Mouse (Mus musculus) forebrain, embryonic 11.5 days (tissue): ENCODE data around the gene Cxcr4. TPM values are rescaled to one million over a fixed set of nuclear protein-coding genes. Genes with fewer than 3 reads are reported as not detected.

Experiments used
- ATAC-seq: fragments of 200-750 bp; cut with Nextera tagmentation; replicated peaks from 2 replicates; pipeline ENCODE4 v1.8.0; 2017; ENCODE audit warnings: moderate TSS enrichment; ENCODE audit not compliant: low FRiP score
- DNase-seq: peaks from one replicate; pipeline ENCODE4 v3.0.0-alpha.2; 2017; ENCODE audit warnings: low spot score
- H3K27ac ChIP-seq: fragments of 300-500 bp; sonication (generic); 2 replicates; pipeline ENCODE4 v1.5.1; 2014; ENCODE audit warnings: low read depth, low read length
- H3K27me3 ChIP-seq: fragments of 300-500 bp; sonication (generic); 2 replicates; pipeline ENCODE4 v1.6.1; 2014; ENCODE audit warnings: mild to moderate bottlenecking, low read length, mixed read lengths; ENCODE audit not compliant: control insufficient read depth, insufficient read depth
- H3K36me3 ChIP-seq: fragments of 300-500 bp; sonication (generic); 2 replicates; pipeline ENCODE4 v1.6.1; 2014; ENCODE audit warnings: mild to moderate bottlenecking, low read length, moderate library complexity, mixed read lengths; ENCODE audit not compliant: control insufficient read depth, insufficient read depth
- H3K4me1 ChIP-seq: fragments of 300-500 bp; sonication (generic); replicated peaks from 2 replicates; pipeline ENCODE4 v1.6.1; 2014; ENCODE audit warnings: low read length, mixed read lengths; ENCODE audit not compliant: control insufficient read depth, insufficient read depth
- H3K4me2 ChIP-seq: fragments of 300-500 bp; sonication (generic); 2 replicates; pipeline ENCODE4 v1.6.1; 2014; ENCODE audit warnings: low read depth, mild to moderate bottlenecking, low read length, moderate library complexity, mixed read lengths; ENCODE audit not compliant: severe bottlenecking
- H3K4me3 ChIP-seq: fragments of 300-500 bp; sonication (generic); 2 replicates; pipeline ENCODE4 v1.5.1; 2014; ENCODE audit warnings: low read depth, low read length
- H3K9ac ChIP-seq: fragments of 300-500 bp; sonication (generic); 2 replicates; pipeline ENCODE4 v1.6.1; 2014; ENCODE audit warnings: low read length
- H3K9me3 ChIP-seq: fragments of 300-500 bp; sonication (generic); 2 replicates; pipeline ENCODE4 v1.6.1; 2016; ENCODE audit warnings: low read length, mixed read lengths; ENCODE audit not compliant: control insufficient read depth
- WGBS: fragments of 180-500 bp; shearing (Covaris S2); extraction: QIAGEN DNeasy Blood & Tissue Kit; methylation state at CpG from one replicate; pipeline ENCODE4 v1.1.7; 2014; 5-methylcytosine and 5-hydroxymethylcytosine counted together
- polyA plus RNA-seq: library from polyadenylated mRNA; unstranded; fragments of >200 nt; fragmentation: Nextera tagmentation; extraction: Ambion mirVana; gene quantifications from 2 replicates; pipeline ENCODE4 v1.2.1, GENCODE M21; 2014

Cxcr4 gene
- polyA plus RNA-seq, 1 experiment from 2014 or later = 10.0 TPM

- no peak overlapping the region for H3K9ac ChIP-seq
Measured at GRCm38 (mm10) chr1:128539555-128539954, 52.5 kb downstream of the Cxcr4 start.

More at GRCm38 (mm10) chr1:128539555-128539954, 52.5 kb downstream of the Cxcr4 start:
- Histone ChIP-seq H3K36me3 (no peaks in the 10 kb centered on the region), H3K27me3 (no peaks in the 10 kb centered on the region), H3K9me3 (no peaks in the 10 kb centered on the region), H3K4me2 (no peak overlapping the region), H3K4me3 (no peak overlapping the region), H3K4me1 (no peaks in the 10 kb centered on the region; the same call in 1 of the 2 replicates), H3K27ac (no peak overlapping the region)
- DNase-seq (no peak), ATAC-seq (no peak)
- 79% methylated on average over 10 of the region's 10 CpGs for WGBS

Other genes starting within 250 kb of the Cxcr4 start
- 343 and 344 TPM in 2 replicates for gene Mcm6, start 232.6 kb downstream of the Cxcr4 start, polyA plus RNA-seq
- gene Dars, start 174.9 kb downstream of the Cxcr4 start, polyA plus RNA-seq = 116 and 130 TPM in 2 replicates